Mouse (Mus musculus): ENCODE measurements around the gene Prdx5.
A peak's percentile ranks its signal among the peaks of the same experiment; 100 is the strongest.

Prdx5 gene

DNA sequence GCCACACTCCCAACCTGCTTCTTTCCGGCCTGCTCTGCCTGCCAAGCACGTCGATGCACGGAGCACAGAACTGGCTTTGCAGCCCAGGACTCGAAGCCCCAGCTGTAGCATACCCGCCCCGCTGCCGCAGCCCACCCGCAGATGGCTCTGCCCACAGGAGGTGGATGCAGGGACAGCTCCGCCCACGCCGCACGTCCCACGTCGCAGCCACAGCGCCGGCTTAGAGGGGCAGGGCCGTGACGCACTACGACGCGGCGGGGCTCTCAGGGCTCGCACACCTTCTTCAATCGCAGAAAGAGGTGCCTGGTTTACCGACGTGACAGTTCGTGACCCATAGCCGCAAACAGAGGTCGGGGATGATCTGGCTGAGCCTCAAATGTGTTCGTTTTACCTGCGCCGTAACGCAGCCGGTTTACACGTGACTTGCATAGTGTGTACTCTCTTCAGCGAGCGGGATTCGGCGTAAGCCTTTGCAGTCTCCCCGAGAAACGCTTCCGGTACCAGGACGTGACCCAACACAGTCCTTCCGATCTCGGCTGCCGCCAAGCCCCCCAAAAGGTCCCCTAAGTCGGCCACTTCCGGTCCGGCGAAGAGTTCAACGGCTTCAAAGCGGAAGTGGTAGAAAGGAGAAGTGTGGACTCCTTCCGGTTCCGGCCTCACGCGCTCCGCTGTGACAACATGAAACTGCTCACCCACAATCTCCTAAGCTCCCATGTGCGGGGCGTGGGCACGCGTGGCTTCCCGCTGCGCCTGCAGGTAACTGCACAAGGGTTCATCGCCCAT is at the start of gene Prdx5, which contains the start of gene Trmt112:
Prdx5 (minus strand) TSS at position 600 of the 783 bp plus-strand sequence.
Trmt112 (plus strand) TSS at position 192 of the 783 bp plus-strand sequence.
- DNase-seq (ENCODE audit: low read depth, low spot score) = peak; percentile 86

DNA sequence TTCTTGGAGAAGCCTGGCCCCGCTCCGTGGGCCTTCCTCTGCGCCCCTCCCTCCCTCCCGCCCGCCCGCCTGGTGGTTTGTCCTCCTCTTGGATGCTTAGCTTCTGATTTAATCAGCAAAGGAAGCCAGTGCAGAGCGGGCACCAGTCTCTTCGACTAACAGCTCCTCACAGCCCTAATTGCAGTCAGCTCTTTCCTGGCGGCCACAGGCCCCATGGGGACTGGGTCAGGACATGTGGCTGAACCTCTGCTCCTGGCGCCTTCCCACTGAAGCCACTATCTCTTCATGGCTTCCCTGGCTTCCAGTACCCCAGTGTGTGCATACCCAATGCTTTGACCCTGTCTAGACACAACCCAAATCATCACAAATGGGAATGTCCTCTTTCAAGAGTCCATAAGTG is 46.6 kb upstream of the Prdx5 start:
- no peak for DNase-seq (ENCODE audit: low read depth, low spot score)

DNA sequence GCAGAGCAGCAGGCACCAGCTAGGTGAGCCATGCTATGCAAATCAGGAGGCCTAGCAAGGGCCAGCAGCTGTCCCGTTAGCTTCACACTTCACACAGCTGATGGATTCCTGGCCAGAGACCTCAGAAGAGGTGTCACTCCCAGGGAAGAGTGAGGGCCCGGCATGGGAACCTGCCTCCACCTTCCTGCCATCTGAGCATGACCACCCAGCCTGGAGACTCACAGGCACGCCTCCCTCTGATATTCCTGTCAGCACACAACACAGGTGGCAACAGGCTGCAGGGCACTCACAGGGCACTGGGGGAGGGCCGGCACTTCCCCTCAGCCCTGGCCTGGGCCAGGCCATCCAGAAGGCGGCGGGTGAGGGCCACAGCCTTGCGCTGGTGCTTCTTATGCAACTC is 45.5 kb upstream of the Prdx5 start:
- no peak for DNase-seq (ENCODE audit: low read depth, low spot score)

DNA sequence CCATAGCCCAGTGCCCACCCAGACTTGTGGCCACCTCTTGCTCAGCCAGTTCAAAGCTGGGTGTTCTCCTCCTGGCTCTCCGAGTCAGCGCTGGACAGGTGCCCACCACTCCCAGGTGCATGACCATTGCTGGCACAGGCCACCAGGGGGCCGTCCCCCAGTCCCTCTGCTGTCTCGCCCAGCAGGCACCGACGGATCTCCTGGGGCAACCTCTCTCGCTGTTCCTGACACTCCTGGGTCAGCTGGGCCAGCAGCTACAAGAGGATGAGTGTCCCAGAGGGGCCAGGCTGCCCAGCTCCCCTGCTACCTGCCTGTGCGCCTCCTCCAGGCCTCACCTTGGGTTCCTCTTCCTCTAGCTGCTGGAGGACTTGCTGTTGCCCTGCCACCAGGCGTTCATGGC is 44.1 kb upstream of the Prdx5 start:
- DNase-seq (ENCODE audit: low read depth, low spot score) = no peak

DNA sequence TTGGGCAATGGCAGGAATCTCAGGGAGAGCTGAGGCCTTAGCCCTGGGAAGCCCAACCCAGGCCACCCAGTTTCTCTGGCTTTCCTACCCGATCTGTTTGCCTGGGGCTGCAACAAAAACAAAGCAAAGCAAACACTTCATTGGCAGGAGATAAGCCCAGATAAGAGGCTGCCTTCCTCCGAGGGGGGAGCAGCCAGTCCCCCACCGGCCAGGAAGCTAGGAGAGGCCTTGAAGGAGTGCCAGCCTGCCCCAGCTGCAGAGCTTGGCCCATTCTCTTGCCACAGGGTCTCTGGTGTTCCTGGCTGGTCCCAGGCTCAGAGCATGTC is 42.8 kb upstream of the Prdx5 start:
- DNase-seq (ENCODE audit: low read depth, low spot score) = no peak

DNA sequence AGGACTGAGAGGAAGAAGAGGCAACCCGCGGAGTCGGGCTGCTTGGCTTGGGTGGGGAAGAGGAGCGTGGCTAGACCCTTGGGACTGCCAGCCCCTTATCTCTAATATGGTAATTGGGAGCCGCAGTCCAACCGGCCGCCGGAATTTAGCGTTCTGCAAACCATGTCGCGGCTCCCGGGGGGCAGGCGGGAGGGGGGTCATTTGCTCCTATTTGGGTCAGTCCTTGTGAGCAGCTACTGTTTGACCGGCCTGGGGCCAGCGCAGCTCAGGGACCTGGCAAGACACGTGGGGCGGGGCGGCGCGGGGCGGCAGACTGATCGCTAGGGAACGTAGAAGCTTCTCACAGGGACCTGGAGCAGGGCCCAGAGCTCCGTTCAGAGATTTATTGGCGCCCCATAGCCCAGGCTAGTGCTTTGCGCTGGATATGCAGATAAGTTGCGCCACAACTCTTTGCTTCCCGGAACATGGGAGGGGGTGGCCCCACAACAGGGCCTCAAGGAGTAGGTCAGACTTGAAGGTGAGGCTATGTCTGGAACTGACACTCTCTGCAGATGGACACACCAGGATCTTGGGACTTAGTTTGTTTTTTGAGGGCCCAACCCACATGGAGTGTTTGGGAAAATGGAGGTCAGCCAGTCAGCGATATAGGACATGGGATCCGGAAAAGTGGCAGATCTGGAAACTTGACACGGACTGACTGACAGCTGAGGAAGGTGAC is 42.2 kb upstream of the Prdx5 start:
- no peak for DNase-seq (ENCODE audit: low read depth, low spot score)

DNA sequence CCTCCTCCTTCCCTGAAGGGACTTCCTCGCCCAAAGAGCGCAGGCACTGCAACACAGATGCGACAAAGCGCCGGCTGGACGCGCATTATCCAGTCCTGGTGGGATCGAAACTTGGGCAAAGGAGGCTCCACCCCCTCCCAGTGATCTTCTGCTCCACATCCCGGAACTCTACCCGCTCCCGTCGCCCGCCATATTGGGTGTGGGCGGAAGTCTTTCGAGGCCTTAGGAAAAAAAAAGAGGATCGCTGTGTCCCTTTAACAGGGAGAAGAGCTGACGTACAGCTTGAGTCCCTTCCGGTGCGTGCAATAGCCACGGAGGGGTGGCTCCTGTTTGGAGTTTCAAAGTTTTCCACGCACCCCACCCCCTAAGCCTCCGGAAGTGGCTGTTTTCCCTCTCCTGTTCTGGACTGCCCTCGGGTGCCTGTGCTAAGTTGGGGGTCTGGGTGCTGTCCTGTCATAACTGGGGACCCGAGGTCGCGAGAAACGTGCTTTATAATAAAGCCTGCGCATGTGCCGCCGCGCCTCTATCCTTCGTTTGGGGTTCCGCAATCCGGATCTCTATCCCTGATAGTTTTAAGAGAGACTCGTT is 41.6 kb upstream of the Prdx5 start:
- DNase-seq (ENCODE audit: low read depth, low spot score) = peak; percentile 72

DNA sequence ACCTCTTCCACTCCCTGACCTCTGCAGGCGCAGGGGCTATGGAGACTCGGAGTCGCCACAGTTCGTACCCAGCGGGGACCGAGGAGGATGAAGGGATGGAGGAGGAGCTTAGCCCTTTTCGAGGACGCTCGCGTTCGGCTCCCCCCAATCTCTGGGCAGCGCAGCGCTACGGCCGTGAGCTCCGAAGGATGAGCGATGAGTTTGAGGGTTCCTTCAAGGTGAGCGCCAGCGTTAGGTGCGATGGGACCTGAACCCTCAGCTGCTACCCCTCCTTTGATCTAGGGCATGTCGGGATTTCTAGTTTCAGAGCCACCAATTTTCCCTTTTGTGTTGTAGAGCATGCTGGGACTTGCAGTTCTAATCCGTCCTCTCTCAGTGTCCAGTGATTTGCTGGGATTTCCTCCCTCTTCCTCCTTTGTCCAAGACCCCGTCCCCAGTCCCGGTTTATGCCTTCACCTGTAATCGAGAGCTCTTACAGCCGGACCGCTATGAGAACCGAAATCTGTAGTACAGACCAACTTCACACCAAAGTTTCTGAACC is 40.8 kb upstream of the Prdx5 start:
- DNase-seq (ENCODE audit: low read depth, low spot score) = no peak

DNA sequence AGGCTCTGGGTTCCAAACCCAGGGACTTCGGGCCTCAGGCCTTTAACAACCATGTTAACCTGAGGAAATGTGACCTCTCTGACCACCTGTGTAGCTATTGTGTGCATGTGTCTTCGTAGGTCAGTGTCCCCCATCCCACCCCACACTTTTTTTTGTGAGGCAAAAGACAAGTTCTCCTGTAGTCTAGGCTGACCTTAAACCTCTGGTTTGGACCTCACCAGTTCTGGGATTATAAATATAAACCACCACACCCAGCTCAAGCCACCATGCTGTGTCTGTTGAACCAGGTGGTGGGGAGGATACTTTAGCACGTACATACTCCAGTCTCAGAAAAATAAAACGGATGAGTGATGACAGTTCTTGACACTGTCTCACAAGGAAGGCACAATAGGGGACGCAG is 40.0 kb upstream of the Prdx5 start:
- DNase-seq (ENCODE audit: low read depth, low spot score) = no peak

DNA sequence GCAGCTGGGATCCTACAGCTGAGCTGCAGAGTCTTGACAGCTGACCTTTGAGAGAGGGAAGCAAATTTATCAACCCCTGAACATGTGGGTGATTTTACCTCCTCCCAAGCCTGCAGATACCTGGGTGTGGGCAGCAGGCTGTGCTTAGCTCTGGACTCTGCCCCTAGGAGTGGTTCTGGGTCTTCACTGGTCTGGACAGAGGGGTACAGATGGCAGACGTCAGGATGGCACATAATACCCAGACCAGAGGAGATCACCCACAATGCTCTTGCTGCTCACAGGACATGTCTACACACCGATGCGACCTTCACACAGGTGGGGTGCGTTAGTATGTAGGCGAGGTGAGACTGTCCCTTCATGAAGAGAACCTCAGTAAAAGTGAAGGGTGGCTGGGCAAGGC is 39.6 kb upstream of the Prdx5 start:
- no peak for DNase-seq (ENCODE audit: low read depth, low spot score)

DNA sequence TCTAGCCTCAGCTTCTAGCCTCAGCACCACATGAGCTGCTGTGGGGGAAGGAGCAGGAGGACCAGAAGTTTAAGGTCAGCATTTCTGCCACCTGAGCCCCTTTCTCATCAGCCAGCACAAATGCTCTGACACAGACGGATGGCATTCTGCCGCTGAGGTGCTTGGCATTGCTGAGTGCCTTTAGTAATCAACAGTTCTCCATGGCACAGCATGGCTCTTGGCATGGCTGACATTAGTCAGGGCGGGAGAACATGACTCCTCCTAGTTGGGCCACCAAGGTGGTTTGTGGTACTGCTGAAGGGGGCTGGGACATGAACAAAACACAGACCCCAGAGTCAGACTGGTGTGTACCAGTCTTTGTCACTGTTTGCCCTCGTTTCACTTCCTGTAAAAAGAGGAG is 38.3 kb upstream of the Prdx5 start:
- no peak for DNase-seq (ENCODE audit: low read depth, low spot score)

DNA sequence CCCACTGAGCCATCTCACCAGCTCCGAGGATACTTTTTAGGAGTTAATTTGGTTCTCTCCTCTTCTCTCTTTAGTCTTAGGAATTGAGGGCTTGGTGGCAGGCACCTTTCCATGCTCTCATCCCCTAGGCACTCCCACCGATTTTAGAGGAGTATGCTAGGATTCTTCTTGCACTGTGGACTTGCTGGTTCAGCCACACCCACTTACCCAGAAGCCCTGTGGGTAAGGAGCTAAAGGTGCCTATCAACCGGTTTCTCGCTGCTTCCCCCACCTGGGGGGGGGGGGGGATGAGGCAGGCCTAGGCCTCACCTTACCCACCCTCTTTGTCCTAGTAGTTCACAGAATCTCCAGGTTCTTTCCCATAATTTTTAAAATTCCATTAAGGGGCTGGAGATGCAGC is 37.8 kb upstream of the Prdx5 start:
- DNase-seq (ENCODE audit: low read depth, low spot score) = no peak

DNA sequence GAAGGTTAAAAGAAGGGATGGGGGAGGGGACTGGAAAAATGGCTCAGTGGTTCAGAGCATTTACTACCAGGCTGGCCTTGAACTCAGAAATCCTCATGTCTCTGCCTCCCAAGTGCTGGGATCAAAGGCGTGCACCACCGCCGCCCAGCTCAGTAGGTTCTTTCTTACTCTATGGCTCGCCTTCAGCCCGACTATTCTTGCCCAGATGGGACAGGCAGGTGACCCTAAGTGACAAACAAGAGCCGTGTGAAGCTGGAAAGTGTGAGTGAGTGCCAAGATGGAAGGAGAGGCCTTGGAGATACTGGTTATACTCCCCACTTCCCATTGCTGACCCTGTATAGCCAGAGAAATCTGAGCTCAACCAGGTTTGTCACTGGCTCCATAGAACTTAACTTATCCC is 33.8 kb upstream of the Prdx5 start:
- DNase-seq (ENCODE audit: low read depth, low spot score) = no peak

DNA sequence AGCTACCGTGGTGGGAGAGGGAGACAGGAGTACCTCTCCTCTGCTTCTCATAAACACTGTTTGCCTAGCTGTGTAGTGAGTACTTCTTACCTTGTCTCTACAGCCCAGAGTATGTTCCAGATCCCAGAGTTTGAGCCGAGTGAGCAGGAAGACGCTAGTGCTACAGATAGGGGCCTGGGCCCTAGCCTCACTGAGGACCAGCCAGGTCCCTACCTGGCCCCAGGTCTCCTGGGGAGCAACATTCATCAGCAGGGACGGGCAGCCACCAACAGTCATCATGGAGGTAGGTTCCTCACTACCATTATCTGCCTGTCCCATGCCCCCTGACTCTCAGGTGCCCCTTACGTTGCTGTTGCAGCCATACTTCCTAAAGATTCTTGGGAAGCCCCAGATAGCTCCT is 32.9 kb upstream of the Prdx5 start:
- no peak for DNase-seq (ENCODE audit: low read depth, low spot score)

DNA sequence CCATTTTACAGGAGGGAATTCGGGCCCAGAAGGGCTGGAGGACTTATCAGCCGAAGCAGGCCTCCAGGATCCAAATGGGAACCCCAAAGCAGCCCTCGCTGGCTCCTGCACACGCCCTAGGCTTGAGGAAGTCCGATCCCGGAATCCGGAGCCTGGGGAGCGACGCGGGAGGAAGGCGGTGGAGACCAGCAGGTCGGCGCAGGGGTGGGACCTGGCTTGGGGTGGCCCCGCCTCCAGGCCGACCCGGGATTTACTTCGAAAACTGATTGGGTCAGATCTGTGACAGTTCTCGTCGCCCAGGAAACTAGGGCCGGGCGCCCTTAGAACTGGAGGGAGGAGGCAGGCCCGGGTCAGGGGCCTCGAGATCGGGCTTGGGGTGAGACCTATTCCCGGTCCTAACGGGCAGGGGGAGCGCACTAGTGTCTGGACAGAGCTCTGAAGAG is 32.4 kb upstream of the Prdx5 start, which contains the start of gene Gpr137:
Gpr137 (minus strand) TSS at position 232 of the 443 bp plus-strand sequence.
- peak; percentile 84 for DNase-seq (ENCODE audit: low read depth, low spot score)

DNA sequence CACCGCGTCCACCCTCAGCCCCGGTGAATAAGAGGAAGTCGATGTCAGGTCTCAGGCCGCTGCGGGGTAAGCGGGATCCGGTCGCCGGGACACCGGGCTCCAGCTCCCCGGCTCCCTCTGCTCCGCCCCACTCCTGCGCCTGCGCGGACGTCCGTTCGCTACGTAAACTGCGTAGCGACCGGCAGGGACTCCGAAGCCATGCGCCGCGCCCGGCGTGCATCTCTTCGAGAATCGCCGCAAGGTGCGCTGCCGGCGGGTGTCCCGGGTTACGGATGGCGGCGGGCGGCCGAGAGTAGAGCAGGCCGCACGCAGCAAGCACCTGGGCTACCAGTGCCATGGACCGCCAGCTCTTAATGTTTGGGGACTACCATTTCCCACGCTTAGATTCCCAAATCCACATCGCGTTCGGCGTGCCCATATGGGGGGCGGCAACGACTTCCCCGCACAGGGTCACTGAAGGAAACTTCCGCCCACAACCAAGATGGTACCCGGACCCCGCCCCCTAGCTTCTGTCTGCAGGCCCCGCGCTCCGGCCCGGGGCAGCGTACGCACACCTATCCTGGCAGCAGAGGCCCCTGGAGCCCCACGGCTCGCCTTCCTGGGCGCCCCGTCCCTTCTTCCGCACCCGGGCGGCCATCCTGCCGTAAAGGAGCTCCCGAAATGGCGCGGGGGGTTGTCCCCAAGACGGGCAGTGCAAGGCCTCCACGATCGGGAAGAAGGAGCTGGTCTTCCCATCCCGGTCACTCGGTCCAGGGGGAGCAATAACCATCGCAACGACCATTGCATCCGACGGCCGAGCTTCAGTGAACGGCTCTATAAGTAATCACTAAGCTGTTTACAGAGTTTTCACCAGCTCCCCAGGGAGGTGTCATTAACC is 31.7 kb upstream of the Prdx5 start, which contains the start of gene Bad:
Bad (plus strand) TSS at position 490 of the 877 bp plus-strand sequence.
- peak; percentile 76 for DNase-seq (ENCODE audit: low read depth, low spot score)

DNA sequence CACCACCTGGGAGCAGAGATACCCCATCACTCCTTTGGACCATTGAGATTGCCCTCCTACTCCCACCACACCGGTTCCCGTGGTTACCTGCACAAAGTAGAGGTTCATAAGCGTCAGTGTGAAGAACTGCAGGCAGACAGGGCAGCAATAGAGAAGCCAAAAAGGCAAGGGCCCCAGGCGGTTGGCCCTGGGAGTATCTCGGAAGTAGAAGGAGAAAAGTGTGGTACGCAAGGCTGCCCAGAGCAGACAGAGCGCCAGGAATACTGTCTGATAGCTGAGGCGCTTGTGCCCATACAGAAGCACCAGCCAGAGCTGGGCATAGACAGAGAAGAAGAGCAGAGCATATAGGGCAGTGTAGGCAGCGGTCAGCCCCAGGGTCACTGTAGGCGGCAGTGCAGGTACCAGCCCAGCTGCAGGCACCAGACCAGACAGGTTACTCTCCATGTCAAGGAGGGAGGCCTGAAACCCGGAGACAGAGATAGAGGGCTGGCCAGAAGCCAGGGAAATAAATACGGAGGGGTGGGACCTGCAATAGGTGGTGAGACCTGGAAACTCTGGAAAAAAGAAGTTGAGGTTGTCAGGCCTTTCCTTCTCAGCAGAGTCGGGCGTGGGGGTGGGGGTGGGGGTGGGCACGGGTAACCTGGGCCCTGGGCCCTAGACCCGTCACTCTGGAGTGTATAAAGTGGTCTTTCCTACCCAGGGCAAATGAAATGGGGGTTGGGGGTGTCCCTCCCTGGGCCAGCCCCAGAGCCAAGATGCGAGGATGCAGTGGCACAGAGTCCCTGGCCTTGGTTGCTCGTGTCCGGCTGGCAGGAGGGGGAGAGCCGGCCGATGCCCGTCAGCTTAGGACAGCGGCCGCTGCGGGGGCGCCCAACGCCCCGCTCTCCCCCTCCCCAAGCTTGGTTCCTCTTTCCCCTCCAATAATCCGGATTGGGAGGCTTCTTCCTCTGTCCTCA is 30.8 kb upstream of the Prdx5 start:
- no peak for DNase-seq (ENCODE audit: low read depth, low spot score)

DNA sequence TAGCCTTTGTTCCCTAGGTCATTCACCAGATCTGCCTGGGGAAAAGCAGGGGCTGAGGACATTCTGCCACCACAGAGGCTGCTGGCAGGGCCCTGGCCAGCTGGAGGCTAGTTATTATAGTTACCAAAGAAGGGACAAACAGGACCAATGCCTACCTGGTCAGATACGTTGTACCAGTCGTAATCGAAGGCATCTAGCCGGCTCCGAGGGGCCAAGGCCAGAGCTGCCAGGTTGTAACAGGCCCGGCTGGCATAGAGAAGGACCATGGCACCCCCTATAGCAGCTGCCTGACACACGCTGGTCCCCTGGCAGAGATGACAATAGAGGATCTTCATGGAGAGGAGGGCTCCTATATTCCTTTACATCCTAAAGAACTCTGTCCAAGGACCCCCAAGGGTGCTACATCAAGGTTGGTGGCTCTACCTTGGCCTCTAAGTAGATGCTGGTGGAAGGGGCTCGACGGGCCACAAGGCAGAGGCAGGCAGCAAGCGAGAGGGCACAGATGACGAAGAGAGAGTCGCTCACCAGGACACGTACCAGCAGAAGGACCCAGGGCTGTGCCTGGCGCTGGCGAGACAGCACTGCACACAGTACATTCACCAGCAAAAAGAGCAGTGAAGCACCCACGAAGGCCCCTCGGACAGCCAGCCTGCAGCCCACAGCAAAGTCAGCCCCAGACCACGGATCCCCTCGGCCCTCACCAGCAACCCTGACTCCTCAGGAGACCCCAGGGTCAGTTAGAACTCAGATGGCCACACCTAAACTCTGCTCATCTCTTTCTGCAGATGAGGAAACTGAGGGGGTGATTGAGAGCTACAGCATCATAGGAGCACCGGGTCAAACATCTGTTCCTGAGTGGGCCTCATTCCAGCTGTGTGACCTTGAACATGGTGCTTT is 29.4 kb upstream of the Prdx5 start:
- no peak for DNase-seq (ENCODE audit: low read depth, low spot score)
